Mouse (Mus musculus) liver, embryonic 14.5 days (tissue): Measurements from ENCODE around the gene Tcl1b4. TPM values are rescaled to one million over a fixed set of nuclear protein-coding genes. Genes with fewer than 3 reads are reported as not detected.

Source experiments
- ATAC-seq: fragments of 200-750 bp; cut with Nextera tagmentation; 2 replicates; pipeline ENCODE4 v1.8.0; 2017; ENCODE audit warnings: moderate number of reproducible peaks, mild to moderate bottlenecking, moderate library complexity; ENCODE audit not compliant: insufficient read depth
- DNase-seq, 3 experiments: peaks; one replicate each; pipeline ENCODE4 v3.0.0-alpha.2; 2012 to 2013; ENCODE audit warnings: low read depth in 3 of 3, low spot score in 3 of 3
- H3K27ac ChIP-seq: fragments of 300-500 bp; sonication (generic); 2 replicates; pipeline ENCODE4 v1.5.1; 2014; ENCODE audit warnings: moderate library complexity, mild to moderate bottlenecking, control low read depth, inconsistent platforms
- H3K27me3 ChIP-seq: fragments of 300-500 bp; sonication (generic); 2 replicates; pipeline ENCODE4 v1.6.1; 2014; ENCODE audit warnings: mild to moderate bottlenecking, low read length, moderate library complexity; ENCODE audit not compliant: control insufficient read depth, insufficient read depth
- H3K36me3 ChIP-seq: fragments of 300-500 bp; sonication (generic); replicated peaks from 2 replicates; pipeline ENCODE4 v1.6.1; 2014; ENCODE audit warnings: low read depth; ENCODE audit not compliant: control insufficient read depth, insufficient read depth
- H3K4me1 ChIP-seq, 2 experiments: fragments of 200-500 bp in 1 of 2; fragments of 300-500 bp in 1 of 2; sonication (generic) in 1 of 2; replicated peaks; 2 replicates each; pipeline ENCODE4 v1.6.1; 2012 to 2014; ENCODE audit warnings: antibody characterized with exemption in 1 of 2, inconsistent platforms in 1 of 2, low read length in 1 of 2; ENCODE audit not compliant: control insufficient read depth in 2 of 2, insufficient read depth in 2 of 2
- H3K4me2 ChIP-seq: fragments of 300-500 bp; sonication (generic); 2 replicates; pipeline ENCODE4 v1.6.1; 2014; ENCODE audit warnings: low read depth, mild to moderate bottlenecking, control low read depth, moderate library complexity
- H3K4me3 ChIP-seq, 2 experiments: fragments of 200-500 bp in 1 of 2; fragments of 300-500 bp in 1 of 2; sonication (generic) in 1 of 2; 2 replicates each; pipeline ENCODE4 v1.5.1; 2012 to 2014; ENCODE audit warnings: low read depth in 2 of 2, low read length in 2 of 2, mild to moderate bottlenecking in 2 of 2, control low read depth in 1 of 2, inconsistent platforms in 1 of 2, moderate library complexity in 1 of 2; ENCODE audit not compliant: insufficient read depth in 1 of 2
- H3K9ac ChIP-seq: fragments of 300-500 bp; sonication (generic); replicated peaks from 2 replicates; pipeline ENCODE4 v1.6.1; 2014; ENCODE audit warnings: mild to moderate bottlenecking, control low read depth, moderate library complexity
- H3K9me3 ChIP-seq: fragments of 300-500 bp; sonication (generic); 2 replicates; pipeline ENCODE4 v1.6.1; 2016; ENCODE audit warnings: low read length, mixed read lengths; ENCODE audit not compliant: control insufficient read depth
- CTCF ChIP-seq: IDR thresholded peaks from 2 replicates; pipeline ENCODE4 v1.5.1; 2016; ENCODE audit warnings: antibody characterized with exemption, low read depth, control low read depth
- EP300 ChIP-seq: IDR thresholded peaks from 2 replicates; pipeline ENCODE4 v1.6.1; 2016; ENCODE audit warnings: antibody characterized with exemption, low read depth
- WGBS: fragments of 180-500 bp; shearing (Covaris S2); extraction: QIAGEN DNeasy Blood & Tissue Kit; methylation state at CpG from one replicate; pipeline ENCODE4 v1.1.7; 2014; ENCODE audit not compliant: insufficient replicate concordance; 5-methylcytosine and 5-hydroxymethylcytosine counted together
- polyA plus RNA-seq, 2 experiments: library from polyadenylated mRNA; depleted of rRNA in 1 of 2; stranded (reverse) in 1 of 2; unstranded in 1 of 2; fragments of >200 nt; fragmentation: Nextera tagmentation in 1 of 2; extraction: Ambion mirVana in 1 of 2; gene quantifications; 2 replicates each; pipeline versions ENCODE4 v1.2.1 to v1.2.3; 2012 to 2014

Gene Tcl1b4
- polyA plus RNA-seq, 2 experiments = not detected

DNA sequence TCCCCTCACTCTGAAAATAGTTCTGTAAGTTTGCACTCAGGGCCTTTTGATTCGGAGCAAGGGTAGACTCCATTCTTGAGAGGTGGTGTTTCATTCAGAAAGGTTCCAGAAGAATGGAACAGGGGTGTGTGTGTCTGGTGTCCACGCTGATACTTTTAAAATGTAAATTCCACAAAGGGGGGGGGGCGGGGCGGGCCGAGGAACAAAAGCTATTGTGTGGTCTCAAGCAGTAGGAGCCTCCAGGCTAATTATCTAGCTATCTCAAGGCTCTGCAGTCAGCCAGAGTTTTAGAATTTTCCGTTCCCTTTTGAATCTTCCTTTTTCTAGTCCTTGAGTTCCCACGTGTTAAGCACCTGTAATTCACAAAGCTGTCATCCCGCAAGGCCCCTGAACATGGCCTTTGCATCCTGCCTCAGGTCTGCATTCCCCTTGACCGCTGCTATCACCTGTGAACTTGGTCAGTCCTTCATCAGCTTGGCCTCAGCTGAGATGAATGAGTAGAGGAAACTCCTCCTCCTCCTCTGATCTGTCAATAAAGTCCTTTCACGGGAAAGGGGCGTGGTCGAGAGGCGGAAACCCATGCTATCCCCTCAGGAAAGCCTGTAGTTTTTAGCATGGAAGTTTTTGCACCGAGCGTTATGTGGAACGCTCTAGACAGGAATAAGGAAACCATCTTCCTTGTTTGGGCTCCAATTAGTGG is 23.0 kb downstream of the Tcl1b4 start:
- H3K27ac ChIP-seq = no peak overlapping the region
- no peak for DNase-seq
- H3K9me3 ChIP-seq = no peaks in the 10 kb centered on the region
- ATAC-seq = no peak
- no peaks in the 10 kb centered on the region for H3K4me1 ChIP-seq
- H3K9ac ChIP-seq = no peak overlapping the region
- TF ChIP-seq EP300 (no peak), CTCF (no peak)
- no peaks in the 10 kb centered on the region for H3K36me3 ChIP-seq
- WGBS = 49% methylated on average over 16 of the region's 16 CpGs
- H3K4me3 ChIP-seq = no peak overlapping the region
- H3K4me2 ChIP-seq = no peak overlapping the region
- no peaks in the 10 kb centered on the region for H3K27me3 ChIP-seq

DNA sequence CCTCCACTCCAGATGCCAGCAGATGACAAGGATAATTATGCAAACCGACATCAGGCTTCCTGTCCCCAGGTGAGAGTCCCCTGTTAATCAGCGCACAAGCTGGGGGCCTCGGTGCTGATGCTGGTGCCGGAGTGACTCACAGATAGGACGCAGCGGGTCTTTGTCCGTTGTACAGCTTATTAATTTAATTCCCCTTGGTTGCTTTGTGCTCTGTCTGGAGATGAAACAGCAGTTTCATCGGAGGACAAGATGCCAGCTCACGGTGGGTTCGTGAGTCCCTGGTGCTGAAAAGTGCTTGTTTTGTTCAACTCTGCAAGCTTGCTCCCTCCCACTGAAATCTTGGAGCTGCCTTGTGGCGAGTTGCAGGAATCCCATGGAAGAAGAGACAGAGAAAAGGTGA is 32.6 kb downstream of the Tcl1b4 start:
- H3K9me3 ChIP-seq = no peaks in the 10 kb centered on the region
- whole genome bisulfite sequencing = 65% methylated on average over 11 of the region's 11 CpGs
- ATAC-seq (no peak), DNase-seq (no peak)
- no peaks in the 10 kb centered on the region for H3K4me1 ChIP-seq
- H3K27me3 ChIP-seq = no peaks in the 10 kb centered on the region
- H3K9ac ChIP-seq = no peak overlapping the region
- no peak overlapping the region for H3K4me2 ChIP-seq
- no peak overlapping the region for H3K4me3 ChIP-seq
- TF ChIP-seq CTCF (no peak), EP300 (no peak)
- H3K27ac ChIP-seq = no peak overlapping the region
- no peaks in the 10 kb centered on the region for H3K36me3 ChIP-seq

DNA sequence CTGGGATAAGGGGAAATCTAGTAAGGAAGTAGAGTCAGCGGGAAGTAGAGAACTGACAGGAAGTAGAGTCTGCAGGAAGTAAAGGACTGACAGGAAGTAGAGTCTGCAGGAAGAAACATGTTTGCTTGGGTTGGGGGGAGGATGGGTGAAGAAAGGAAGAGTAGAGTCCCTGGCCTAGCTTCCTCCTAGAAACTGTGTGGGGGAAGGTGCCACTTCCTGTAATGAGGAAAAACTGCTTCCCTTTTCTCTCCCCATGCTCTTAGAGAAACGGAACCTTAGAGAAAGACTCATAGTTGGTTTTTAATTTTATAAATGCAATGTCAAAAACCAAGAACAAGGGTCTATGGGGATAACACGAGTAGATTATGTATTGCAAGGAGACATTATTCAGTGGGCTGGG is 33.3 kb downstream of the Tcl1b4 start:
- Histone ChIP-seq H3K36me3 (no peaks in the 10 kb centered on the region), H3K27ac (no peak overlapping the region), H3K9me3 (no peaks in the 10 kb centered on the region), H3K4me3 (no peak overlapping the region), H3K27me3 (no peaks in the 10 kb centered on the region), H3K4me2 (no peak overlapping the region), H3K9ac (no peak overlapping the region), H3K4me1 (no peaks in the 10 kb centered on the region)
- TF ChIP-seq EP300 (no peak), CTCF (no peak)
- DNase-seq (no peak), ATAC-seq (no peak)
- 15% methylated on average over 3 of the region's 3 CpGs for WGBS

DNA sequence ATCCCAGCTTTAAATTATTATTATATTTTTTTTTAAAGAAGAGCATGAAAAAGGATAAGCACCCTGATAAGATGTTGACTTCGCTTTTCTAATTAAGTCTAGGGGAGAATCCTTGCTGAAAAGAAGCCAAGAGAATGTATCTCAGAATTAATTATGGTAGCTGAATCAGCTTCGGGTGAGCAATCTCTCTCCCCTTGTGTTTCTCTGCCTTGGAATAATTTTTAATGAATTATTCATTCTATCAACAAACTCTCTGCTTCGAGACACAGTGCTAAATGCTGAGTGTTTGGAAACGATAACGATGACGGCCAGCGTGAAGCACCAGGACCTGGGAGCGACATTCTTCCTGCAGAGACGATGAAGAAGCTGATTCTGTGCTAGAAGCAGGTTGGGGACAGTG is 37.3 kb downstream of the Tcl1b4 start:
- ATAC-seq (no peak), DNase-seq (no peak)
- H3K9me3 ChIP-seq = no peaks in the 10 kb centered on the region
- no peak overlapping the region for H3K4me2 ChIP-seq
- H3K36me3 ChIP-seq = no peaks in the 10 kb centered on the region
- 60% methylated on average over 9 of the region's 9 CpGs for whole genome bisulfite sequencing
- H3K4me1 ChIP-seq = no peaks in the 10 kb centered on the region
- no peak overlapping the region for H3K9ac ChIP-seq
- H3K27me3 ChIP-seq = no peaks in the 10 kb centered on the region
- H3K4me3 ChIP-seq = no peak overlapping the region
- H3K27ac ChIP-seq = no peak overlapping the region
- TF ChIP-seq CTCF = no peak
- TF ChIP-seq EP300 = no peak

DNA sequence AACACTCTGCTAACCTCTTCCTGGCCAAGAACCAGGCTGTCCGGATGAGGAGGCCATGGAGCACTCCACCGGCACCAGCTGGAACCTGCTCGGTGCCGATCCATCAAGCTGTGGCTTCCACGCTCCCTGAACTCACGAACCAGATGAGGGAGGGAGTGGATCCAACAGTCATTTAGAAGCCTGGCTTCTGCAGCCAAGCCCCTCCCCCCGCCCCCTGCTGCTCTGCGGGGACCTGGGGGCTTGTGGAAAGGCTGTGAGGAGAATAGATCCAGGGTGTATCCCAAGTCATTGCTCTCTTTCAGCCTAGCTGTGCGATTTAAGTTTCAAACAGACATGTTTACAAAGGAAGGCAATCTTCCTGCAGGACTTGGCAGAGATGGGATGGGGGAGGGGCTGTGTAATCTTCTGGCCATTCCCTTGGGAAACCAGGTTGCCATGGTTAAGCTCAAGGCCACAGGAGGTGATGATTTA is 47.0 kb downstream of the Tcl1b4 start:
- Histone ChIP-seq H3K9me3 (no peaks in the 10 kb centered on the region), H3K27me3 (no peaks in the 10 kb centered on the region), H3K36me3 (no peaks in the 10 kb centered on the region), H3K4me3 (no peak overlapping the region), H3K4me1 (no peaks in the 10 kb centered on the region), H3K27ac (no peak overlapping the region), H3K4me2 (no peak overlapping the region), H3K9ac (no peak overlapping the region)
- no peak for ATAC-seq
- WGBS = 10% methylated on average over 9 of the region's 9 CpGs
- no peak for DNase-seq
- TF ChIP-seq CTCF (no peak), EP300 (no peak)
